Mouse (Mus musculus): ENCODE data around the gene Tufm. TPM values are rescaled to one million over a fixed set of nuclear protein-coding genes. Genes with fewer than 3 reads are reported as not detected.

Gene Tufm
- polyA plus RNA-seq, 1 experiment from 2014 or later = 244 TPM

DNA sequence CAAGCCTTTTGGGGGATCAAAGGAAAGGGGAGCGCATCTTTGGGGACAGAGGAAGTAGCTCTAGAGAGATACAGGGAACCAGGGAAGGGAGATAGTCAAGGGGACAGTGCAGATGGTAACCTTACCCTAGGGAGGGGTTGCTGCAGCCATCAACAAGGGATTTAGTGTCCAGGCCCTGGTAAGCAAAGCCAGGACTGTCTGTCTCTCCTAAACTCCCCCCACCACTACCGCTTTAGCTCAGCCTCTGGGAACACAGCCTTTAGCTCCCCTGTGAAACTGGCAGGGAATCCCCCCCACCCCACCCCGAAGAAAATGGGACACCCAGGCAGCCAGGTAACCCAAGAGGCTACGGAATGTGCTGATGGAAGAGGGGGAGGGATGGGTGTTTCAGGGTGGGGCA lies 23.6 kb upstream of the Tufm start:
- Histone ChIP-seq H3K4me1 (ENCODE audit: control insufficient read depth, insufficient read depth, low read length) (peaks cover 6% of the 10 kb centered on the region), H3K36me3 (ENCODE audit: control insufficient read depth, insufficient read depth, low read length) (peaks cover 11% of the 10 kb centered on the region; the same call in 1 of the 2 replicates), H3K4me3 (ENCODE audit: low read length) (no peak overlapping the region), H3K4me2 (ENCODE audit: low read depth, low read length) (no peak overlapping the region), H3K9ac (ENCODE audit: low read depth, low read length) (no peak overlapping the region), H3K27ac (ENCODE audit: low read length) (no peak overlapping the region), H3K27me3 (replicated peaks; ENCODE audit: control insufficient read depth, insufficient read depth, low read length) (no peaks in the 10 kb centered on the region), H3K9me3 (ENCODE audit: control insufficient read depth, low read length) (no peaks in the 10 kb centered on the region)
- no peak for ATAC-seq
- WGBS = 56% methylated on average over 4 of the region's 4 CpGs

DNA sequence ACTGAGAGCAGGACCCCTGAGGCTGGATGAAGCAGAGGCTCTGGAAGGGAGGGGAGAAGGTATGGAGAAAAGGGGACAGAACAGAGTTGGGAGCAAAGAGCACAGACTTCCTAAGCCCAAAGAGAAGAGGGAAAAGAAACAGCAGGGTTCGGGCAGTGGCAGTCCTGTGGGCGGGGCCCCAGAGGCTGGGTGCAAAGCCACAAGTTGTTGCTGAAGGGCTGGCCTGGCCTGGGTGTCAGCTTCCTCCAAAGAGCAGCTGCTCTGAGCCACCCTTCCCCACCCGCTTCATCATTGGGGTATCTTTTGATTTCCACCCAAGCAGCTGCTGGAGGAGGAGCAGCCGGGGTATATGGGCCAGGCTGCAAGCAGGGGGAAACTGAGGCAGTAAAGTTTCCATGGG lies 23.0 kb upstream of the Tufm start:
- 67% methylated on average over 4 of the region's 4 CpGs for WGBS
- peaks cover 6% of the 10 kb centered on the region for H3K4me1 ChIP-seq (ENCODE audit: control insufficient read depth, insufficient read depth, low read length)

DNA sequence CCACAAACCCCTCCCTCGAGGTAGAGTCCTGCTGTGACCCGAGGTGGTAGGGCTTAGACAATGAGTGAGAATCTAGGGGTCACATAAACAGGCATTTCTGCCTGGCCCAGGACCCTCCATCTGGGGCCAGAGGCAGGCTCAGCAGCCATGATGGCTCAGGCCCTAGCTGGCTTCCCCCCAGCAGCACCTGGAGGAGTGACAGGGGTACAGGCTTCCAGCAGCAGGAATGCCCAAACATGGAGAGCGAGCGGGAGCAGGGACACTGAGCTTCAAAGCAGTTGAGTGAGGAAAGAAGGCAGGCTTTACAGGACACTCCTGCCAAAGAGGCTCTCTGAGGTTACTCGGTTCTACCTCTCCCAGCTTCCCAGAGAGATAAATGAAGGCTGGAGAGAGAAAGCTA lies 22.3 kb upstream of the Tufm start:
- Histone ChIP-seq H3K4me1 (ENCODE audit: control insufficient read depth, insufficient read depth, low read length) (peaks cover 6% of the 10 kb centered on the region), H3K36me3 (ENCODE audit: control insufficient read depth, insufficient read depth, low read length) (peaks cover 16% of the 10 kb centered on the region), H3K27me3 (replicated peaks; ENCODE audit: control insufficient read depth, insufficient read depth, low read length) (no peaks in the 10 kb centered on the region), H3K27ac (ENCODE audit: low read length) (no peak overlapping the region), H3K4me2 (ENCODE audit: low read depth, low read length) (no peak overlapping the region), H3K9ac (ENCODE audit: low read depth, low read length) (no peak overlapping the region), H3K9me3 (ENCODE audit: control insufficient read depth, low read length) (no peaks in the 10 kb centered on the region), H3K4me3 (ENCODE audit: low read length) (no peak overlapping the region)
- ATAC-seq = no peak
- 31% methylated on average over 5 of the region's 5 CpGs for WGBS

More for the DNA sequence above, 23.0 kb upstream of the Tufm start:
- H3K4me3 ChIP-seq (ENCODE audit: low read length) = no peak overlapping the region
- H3K9ac ChIP-seq (ENCODE audit: low read depth, low read length) = no peak overlapping the region
- ATAC-seq = no peak
- H3K9me3 ChIP-seq (ENCODE audit: control insufficient read depth, low read length) = no peaks in the 10 kb centered on the region
- H3K36me3 ChIP-seq (ENCODE audit: control insufficient read depth, insufficient read depth, low read length) = peaks cover 15% of the 10 kb centered on the region
- H3K27ac ChIP-seq (ENCODE audit: low read length) = no peak overlapping the region
- H3K4me2 ChIP-seq (ENCODE audit: low read depth, low read length) = no peak overlapping the region
- no peaks in the 10 kb centered on the region for H3K27me3 ChIP-seq (replicated peaks; ENCODE audit: control insufficient read depth, insufficient read depth, low read length)

DNA sequence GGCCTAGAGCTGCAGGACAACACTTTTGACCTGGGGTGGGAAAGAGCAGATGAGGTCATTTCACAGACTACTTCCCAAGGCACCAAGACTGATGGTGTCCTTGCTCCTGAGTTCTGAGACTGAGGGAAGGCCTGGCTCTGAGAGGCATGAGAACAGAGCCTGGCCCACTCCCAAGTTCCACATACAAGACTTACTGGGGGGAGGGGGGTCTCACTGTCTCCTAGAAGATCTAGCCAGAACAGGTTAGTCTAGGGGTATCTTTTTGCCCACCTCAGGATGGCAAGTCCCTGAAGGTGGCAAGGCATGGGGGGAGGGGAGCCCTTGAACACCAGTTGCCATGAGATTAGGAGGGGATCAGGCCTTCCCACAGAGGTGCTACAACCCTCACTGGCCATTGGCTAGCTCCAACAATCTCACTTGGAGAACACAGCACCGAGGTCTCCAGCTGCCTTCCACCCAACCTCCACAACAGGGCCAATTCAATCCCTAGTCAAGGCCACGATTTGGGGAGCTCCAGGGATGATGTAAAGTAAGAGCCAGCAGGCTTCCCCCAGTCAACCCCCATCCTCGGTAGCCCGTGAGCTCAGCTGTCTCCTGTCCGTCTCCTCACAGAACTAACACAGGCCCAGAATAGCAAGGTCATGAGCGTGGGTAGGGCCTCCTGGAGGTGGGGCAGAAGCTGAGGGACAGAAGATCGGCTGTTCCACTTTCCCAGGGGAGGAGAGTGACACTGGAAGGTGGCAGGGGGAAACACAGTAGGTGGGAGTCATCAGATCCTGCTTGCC lies 21.7 kb upstream of the Tufm start:
- ATAC-seq = no peak
- Histone ChIP-seq H3K27me3 (replicated peaks; ENCODE audit: control insufficient read depth, insufficient read depth, low read length) (no peaks in the 10 kb centered on the region), H3K36me3 (ENCODE audit: control insufficient read depth, insufficient read depth, low read length) (peaks cover 21% of the 10 kb centered on the region), H3K9me3 (ENCODE audit: control insufficient read depth, low read length) (no peaks in the 10 kb centered on the region), H3K27ac (ENCODE audit: low read length) (no peak overlapping the region), H3K9ac (ENCODE audit: low read depth, low read length) (peak overlapping the region; percentile 0; the same call in 1 of the 2 replicates), H3K4me3 (ENCODE audit: low read length) (no peak overlapping the region), H3K4me2 (ENCODE audit: low read depth, low read length) (no peak overlapping the region), H3K4me1 (ENCODE audit: control insufficient read depth, insufficient read depth, low read length) (peaks cover 6% of the 10 kb centered on the region)
- 34% methylated on average over 7 of the region's 7 CpGs for WGBS

DNA sequence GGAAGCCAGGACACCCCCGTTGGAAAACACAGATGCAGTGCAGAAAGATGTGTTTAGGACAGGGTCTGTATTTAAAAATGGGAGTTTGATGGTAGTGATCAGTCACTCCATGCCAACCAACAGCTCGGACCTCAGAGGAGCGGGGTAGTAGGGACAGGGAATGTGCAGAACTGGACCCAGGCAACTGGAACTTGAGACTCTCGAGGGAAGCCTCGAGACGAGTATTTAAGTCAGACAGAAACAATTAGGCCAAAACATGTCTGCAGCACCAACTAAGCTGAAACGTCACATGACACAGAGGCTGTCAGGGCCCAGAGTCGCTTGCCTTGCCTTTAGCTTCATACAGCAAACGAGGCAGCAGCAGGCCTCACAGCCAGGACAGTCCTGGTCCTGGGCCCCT lies 21.0 kb upstream of the Tufm start:
- no peak overlapping the region for H3K27ac ChIP-seq (ENCODE audit: low read length)
- H3K9me3 ChIP-seq (ENCODE audit: control insufficient read depth, low read length) = no peaks in the 10 kb centered on the region
- no peak for ATAC-seq
- peaks cover 6% of the 10 kb centered on the region for H3K4me1 ChIP-seq (ENCODE audit: control insufficient read depth, insufficient read depth, low read length)
- WGBS = 66% methylated on average over 9 of the region's 9 CpGs
- H3K27me3 ChIP-seq (replicated peaks; ENCODE audit: control insufficient read depth, insufficient read depth, low read length) = no peaks in the 10 kb centered on the region
- H3K9ac ChIP-seq (ENCODE audit: low read depth, low read length) = no peak overlapping the region
- H3K4me2 ChIP-seq (ENCODE audit: low read depth, low read length) = no peak overlapping the region
- peaks cover 21% of the 10 kb centered on the region for H3K36me3 ChIP-seq (ENCODE audit: control insufficient read depth, insufficient read depth, low read length)
- H3K4me3 ChIP-seq (ENCODE audit: low read length) = no peak overlapping the region

GRCm38 (mm10) chr7:126466707-126467106 lies 20.5 kb upstream of the Tufm start:
- peaks cover 21% of the 10 kb centered on the region for H3K36me3 ChIP-seq (ENCODE audit: control insufficient read depth, insufficient read depth, low read length)
- H3K27ac ChIP-seq (ENCODE audit: low read length) = no peak overlapping the region
- H3K9me3 ChIP-seq (ENCODE audit: control insufficient read depth, low read length) = no peaks in the 10 kb centered on the region
- WGBS = 83% methylated on average over 5 of the region's 5 CpGs
- peaks cover 6% of the 10 kb centered on the region for H3K4me1 ChIP-seq (ENCODE audit: control insufficient read depth, insufficient read depth, low read length)
- H3K27me3 ChIP-seq (replicated peaks; ENCODE audit: control insufficient read depth, insufficient read depth, low read length) = no peaks in the 10 kb centered on the region
- no peak overlapping the region for H3K4me3 ChIP-seq (ENCODE audit: low read length)
- H3K4me2 ChIP-seq (ENCODE audit: low read depth, low read length) = no peak overlapping the region
- H3K9ac ChIP-seq (ENCODE audit: low read depth, low read length) = no peak overlapping the region
- no peak for ATAC-seq

DNA sequence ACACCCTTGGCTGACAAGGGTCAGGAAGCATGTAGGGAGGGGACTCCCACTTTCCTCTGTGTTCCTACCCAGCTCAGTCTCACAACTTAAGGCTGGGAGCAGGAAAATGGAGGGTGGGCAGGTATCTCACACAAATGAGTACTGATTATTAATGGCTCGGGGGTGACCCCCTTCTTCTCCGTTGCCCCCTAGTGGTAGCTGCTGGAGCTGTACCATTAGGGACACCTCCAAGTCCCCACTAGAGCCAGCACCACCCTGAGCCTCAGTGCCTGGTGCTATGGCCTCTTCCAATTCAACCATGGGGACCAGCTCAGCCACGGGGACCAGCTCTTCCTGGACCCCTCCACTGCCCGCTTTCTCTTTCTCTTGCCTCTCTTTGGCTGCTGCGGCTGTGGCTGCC lies 19.9 kb upstream of the Tufm start:
- no peaks in the 10 kb centered on the region for H3K9me3 ChIP-seq (ENCODE audit: control insufficient read depth, low read length)
- no peak overlapping the region for H3K9ac ChIP-seq (ENCODE audit: low read depth, low read length)
- no peak overlapping the region for H3K4me2 ChIP-seq (ENCODE audit: low read depth, low read length)
- no peak overlapping the region for H3K4me3 ChIP-seq (ENCODE audit: low read length)
- peaks cover 22% of the 10 kb centered on the region for H3K36me3 ChIP-seq (ENCODE audit: control insufficient read depth, insufficient read depth, low read length)
- ATAC-seq = peak; percentile 22; the same call in 1 of the 2 replicates
- 72% methylated on average over 5 of the region's 5 CpGs for WGBS
- no peaks in the 10 kb centered on the region for H3K27me3 ChIP-seq (replicated peaks; ENCODE audit: control insufficient read depth, insufficient read depth, low read length)
- peaks cover 6% of the 10 kb centered on the region for H3K4me1 ChIP-seq (ENCODE audit: control insufficient read depth, insufficient read depth, low read length)
- no peak overlapping the region for H3K27ac ChIP-seq (ENCODE audit: low read length)

DNA sequence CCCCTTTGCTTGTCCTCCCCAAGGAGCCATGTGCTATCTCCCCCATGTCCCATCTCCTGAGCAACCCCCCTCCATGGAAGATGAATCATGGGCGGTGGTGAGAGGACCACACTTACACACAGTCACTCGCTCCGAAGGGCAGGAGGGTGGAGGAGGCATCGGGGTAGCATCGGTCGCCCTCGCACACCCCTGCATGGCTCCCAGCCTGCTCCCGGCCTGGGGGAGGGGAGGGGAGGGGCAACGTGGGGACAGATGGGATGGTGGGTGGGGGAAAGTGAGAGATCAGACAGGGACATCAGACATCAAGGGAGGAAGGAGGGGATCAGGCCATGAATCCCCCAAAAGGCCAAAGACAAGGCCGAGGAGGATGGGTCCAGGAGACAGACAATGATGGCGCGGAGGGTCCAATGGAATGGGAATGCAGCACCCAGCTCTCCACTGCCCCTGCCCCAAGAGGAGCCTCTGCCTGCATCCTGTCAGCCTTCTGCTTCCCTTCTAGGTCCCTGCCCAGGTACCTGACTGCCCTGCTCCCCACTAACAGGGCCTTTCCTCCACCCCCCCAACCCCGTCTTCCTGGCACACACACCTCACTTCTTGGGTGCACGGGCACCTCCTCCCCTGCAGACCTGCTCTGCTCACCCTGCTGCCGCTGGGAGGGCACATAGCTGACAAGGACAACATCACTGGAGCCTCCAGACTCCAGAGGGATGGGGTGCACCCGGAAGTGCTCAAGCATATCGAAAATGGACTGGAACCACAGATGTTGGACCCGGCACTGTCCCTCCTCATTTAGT lies 19.1 kb upstream of the Tufm start:
- H3K27me3 ChIP-seq (replicated peaks; ENCODE audit: control insufficient read depth, insufficient read depth, low read length) = no peaks in the 10 kb centered on the region
- WGBS = 91% methylated on average over 18 of the region's 18 CpGs
- H3K9ac ChIP-seq (ENCODE audit: low read depth, low read length) = no peak overlapping the region
- no peak overlapping the region for H3K4me3 ChIP-seq (ENCODE audit: low read length)
- ATAC-seq = no peak
- no peak overlapping the region for H3K27ac ChIP-seq (ENCODE audit: low read length)
- peaks cover 6% of the 10 kb centered on the region for H3K4me1 ChIP-seq (ENCODE audit: control insufficient read depth, insufficient read depth, low read length)
- H3K4me2 ChIP-seq (ENCODE audit: low read depth, low read length) = no peak overlapping the region
- H3K9me3 ChIP-seq (ENCODE audit: control insufficient read depth, low read length) = no peaks in the 10 kb centered on the region
- peaks cover 27% of the 10 kb centered on the region for H3K36me3 ChIP-seq (ENCODE audit: control insufficient read depth, insufficient read depth, low read length)

GRCm38 (mm10) chr7:126470077-126470476 lies 17.1 kb upstream of the Tufm start:
- H3K4me3 ChIP-seq (ENCODE audit: low read length) = no peak overlapping the region
- H3K4me2 ChIP-seq (ENCODE audit: low read depth, low read length) = no peak overlapping the region
- H3K4me1 ChIP-seq (ENCODE audit: control insufficient read depth, insufficient read depth, low read length) = peaks cover 14% of the 10 kb centered on the region
- peaks cover 27% of the 10 kb centered on the region for H3K36me3 ChIP-seq (ENCODE audit: control insufficient read depth, insufficient read depth, low read length)
- H3K27ac ChIP-seq (ENCODE audit: low read length) = no peak overlapping the region
- no peak overlapping the region for H3K9ac ChIP-seq (ENCODE audit: low read depth, low read length)
- H3K27me3 ChIP-seq (replicated peaks; ENCODE audit: control insufficient read depth, insufficient read depth, low read length) = no peaks in the 10 kb centered on the region
- ATAC-seq = no peak
- 76% methylated on average over 6 of the region's 6 CpGs for WGBS
- no peaks in the 10 kb centered on the region for H3K9me3 ChIP-seq (ENCODE audit: control insufficient read depth, low read length)
